Mouse (Mus musculus) 3134 (cell line): ENCODE measurements around the gene Mlana.

Experiments
- DNase-seq: peaks from one replicate; pipeline ENCODE4 v3.0.0-alpha.2; 2011; ENCODE audit warnings: low spot score; ENCODE audit not compliant: insufficient read length; ENCODE audit errors: extremely low read depth

Gene Mlana

DNA sequence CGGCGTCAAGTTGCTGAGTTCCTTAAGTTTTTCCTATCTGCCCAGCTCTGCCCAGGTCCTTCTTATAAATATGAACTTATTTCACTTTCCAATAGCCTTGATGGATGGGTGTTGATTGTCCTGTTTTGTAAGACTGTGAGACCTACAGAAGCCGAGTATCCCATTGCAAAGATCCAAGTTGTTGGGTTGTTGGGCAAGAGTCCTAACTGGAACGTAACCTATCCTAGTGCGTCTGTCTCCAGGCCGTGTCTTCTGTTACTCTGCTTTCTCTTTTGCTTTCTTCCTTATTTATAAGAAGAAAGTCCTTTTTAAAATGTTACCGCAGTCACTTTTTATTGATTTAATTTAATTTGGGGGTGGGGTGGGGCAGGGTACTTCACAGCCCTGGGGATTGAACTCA lies 22.7 kb upstream of the Mlana start:
- DNase-seq: no peak

GRCm38 (mm10) chr19:29675562-29676078 lies 22.0 kb upstream of the Mlana start:
- no peak for DNase-seq

- DNase-seq: no peak
Observed at GRCm38 (mm10) chr19:29676479-29677193, 21.0 kb upstream of the Mlana start.

GRCm38 (mm10) chr19:29678181-29678778 lies 19.3 kb upstream of the Mlana start:
- no peak for DNase-seq

GRCm38 (mm10) chr19:29680182-29681152 lies 17.2 kb upstream of the Mlana start:
- DNase-seq: no peak

GRCm38 (mm10) chr19:29683844-29684540 lies 13.6 kb upstream of the Mlana start:
- DNase-seq: peak; percentile 35

GRCm38 (mm10) chr19:29695071-29695470 lies 2.6 kb upstream of the Mlana start:
- DNase-seq: no peak

DNA sequence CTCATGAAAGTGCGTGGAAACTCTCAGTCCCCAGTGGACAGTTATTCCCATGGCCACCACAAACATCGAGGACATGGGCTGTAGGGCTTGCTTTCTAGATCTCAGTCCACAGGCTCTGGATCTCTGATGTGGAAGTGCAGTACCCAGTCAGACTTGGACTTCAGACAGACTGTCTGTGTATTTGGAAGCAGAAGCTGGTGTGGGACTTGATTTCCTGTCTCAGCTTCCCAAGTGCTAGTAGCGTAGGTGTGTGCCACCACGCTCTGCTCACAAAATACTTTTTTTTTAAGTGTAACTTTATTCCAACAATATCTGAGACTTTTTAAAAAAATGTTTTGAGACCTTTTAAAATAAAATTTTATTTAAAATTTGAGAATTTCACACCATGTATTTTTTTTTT lies 1.3 kb upstream of the Mlana start:
- DNase-seq: no peak

DNA sequence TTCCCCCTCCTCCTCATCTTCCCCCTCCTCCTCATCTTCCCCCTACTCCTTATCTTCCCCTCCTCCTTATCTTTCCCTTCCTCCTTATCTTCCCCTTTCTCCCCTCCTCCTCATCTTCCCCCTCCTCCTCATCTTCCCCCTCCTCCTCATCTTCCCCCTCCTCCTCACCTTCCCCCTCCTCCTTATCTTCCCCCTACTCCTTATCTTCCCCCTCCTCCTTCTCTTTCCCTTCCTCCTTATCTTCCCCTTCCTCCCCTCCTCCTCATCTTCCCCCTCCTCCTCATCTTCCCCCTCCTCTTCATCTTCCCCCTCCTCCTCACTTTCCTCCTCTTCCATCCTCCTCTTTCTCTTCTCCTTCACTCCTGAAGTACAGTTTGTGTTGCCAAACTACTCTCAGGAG lies 784 bp upstream of the Mlana start:
- DNase-seq: no peak

- no peak for DNase-seq
Observed at GRCm38 (mm10) chr19:29701707-29702106, 4.1 kb downstream of the Mlana start.

DNA sequence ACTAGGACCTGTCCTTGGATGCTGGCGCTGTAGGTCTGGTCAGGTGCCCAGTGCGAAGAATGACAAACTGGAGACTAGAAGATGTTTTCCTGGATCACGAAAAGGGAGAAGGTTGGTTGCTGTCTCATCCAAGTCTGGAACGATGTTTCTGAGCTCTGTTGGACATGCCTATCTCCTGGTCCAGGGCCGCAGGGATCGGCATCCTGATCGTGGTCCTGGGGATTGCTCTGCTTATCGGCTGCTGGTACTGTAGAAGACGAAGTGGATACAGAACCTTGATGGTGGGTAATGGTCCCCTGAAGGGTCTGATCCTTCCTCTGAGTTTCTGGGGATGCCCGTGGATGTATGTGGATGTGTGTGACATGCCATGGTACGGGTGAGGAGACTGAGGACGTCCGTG lies 6.8 kb downstream of the Mlana start:
- no peak for DNase-seq

DNA sequence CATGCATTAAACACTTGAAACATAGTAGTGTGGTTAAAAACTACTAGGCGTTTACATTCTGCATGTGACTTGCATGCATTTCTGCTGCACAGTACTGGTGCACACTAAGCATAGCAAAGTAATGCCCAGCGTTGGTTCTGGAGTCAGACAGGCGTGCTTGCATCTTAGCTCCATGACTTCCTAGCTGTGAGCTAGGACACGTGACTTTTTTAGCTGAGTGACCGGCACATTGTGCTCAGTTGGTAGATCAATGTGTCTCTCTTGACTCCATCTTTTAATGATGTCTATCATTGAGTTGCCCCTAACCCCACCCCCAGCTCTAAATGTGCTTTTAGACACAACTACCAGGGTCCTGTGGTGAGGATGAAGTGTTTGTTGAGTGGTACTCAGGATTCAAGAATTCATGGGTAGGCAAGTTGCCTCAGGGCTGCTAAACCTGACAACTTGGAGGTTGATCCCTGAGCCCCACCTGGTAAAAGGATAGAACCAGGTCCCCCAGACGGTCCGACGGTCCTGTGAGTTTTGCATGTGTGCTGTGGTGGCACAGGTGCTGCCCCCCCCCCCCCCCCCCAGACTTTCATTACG lies 9.8 kb downstream of the Mlana start:
- DNase-seq: no peak

- no peak for DNase-seq
Observed at GRCm38 (mm10) chr19:29708003-29708402, 10.4 kb downstream of the Mlana start.

DNA sequence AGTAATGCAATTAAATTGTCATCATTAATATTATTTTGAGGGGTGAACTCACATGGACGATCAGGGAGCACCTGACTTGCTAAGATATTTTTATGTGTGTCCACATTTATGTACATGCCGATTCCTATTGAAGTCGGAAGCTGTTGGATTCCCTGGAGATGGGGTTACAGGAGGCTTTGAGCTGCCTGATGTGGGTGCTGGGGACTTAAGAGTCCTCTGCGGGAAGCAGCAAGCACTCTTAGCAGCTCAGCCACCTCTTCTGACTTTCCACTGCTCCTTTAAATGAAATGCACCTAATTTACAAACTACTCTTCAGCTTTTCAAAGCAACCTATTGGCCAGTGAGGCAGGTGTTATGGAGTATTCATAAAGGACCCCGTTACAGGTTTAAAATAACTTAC lies 10.8 kb downstream of the Mlana start:
- no peak for DNase-seq

DNA sequence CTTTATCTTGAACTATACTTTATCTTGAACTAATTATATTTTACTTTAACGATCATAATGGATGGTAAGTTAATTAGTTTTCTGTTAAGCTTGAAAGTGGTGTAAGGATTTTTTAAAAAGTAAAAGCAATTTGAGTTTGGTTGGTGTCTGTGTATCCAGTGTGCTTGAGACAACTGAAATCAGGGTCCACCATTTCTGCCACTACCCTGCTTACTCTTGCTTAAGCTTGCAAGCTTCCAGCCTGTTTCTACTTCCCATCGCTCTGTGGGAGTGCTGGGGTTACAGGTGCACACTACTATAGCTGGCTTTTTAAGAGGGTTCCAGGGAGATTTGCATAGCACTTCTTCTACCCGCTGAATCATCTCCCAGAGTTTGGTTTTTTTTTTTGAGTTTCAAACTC lies 11.8 kb downstream of the Mlana start:
- DNase-seq: no peak

- no peak for DNase-seq
Observed at GRCm38 (mm10) chr19:29713451-29713850, 15.8 kb downstream of the Mlana start.

- no peak for DNase-seq
Observed at GRCm38 (mm10) chr19:29717854-29718253, 20.2 kb downstream of the Mlana start.

GRCm38 (mm10) chr19:29718476-29718875 lies 20.9 kb downstream of the Mlana start:
- DNase-seq: no peak

DNA sequence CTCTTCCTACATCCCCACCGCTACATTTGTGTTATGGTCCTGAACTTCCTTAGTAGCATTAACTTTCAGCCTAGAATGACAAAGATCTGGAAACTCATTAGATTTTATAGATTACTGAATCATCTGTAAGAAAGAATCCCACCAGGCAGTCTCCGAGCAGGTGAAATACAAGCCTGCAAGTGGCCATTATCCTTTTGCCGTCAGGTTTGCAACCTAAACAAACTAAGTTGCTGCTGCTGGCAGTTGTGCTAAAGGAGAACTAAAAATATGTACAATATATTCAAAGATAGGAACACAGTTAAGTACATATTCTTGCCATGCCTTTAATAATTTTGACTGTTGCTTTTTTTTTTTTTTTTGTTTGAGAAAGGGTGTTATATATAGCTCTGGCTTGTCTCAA lies 37.8 kb downstream of the Mlana start:
- DNase-seq: no peak

DNA sequence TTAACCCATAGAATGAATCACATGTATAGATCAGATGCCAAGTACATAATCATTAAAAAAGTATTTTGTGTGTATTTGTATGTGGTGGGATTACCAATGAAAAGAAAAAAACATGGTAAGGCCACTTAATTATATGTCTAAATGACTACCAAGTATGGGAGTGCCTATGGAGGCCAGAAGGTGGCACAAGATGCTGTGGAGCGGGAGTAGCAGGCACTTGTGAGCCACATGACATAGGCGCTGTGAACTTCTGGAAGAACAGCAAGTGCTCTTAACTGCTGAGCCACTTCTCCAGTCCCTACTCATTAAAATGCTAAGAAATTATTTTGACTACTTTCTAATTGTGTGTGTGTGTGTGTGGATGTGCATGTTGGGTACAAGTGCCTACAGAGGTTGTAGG lies 42.0 kb downstream of the Mlana start:
- no peak for DNase-seq
